Mouse (Mus musculus) kidney, postnatal 10 days (tissue): Measurements from ENCODE around the gene Atg4d.
A peak's percentile ranks its signal among the peaks of the same experiment; 100 is the strongest.
"Not testable (repeated sequence)": the region's sequence is repeated elsewhere in the genome, so short reads cannot be mapped to it uniquely, and the experiment has no call there.

ENCODE experiments used
- DNase-seq: peaks from one replicate; pipeline ENCODE4 v3.0.0; 2021; ENCODE audit warnings: mixed read lengths

The Atg4d gene

DNA sequence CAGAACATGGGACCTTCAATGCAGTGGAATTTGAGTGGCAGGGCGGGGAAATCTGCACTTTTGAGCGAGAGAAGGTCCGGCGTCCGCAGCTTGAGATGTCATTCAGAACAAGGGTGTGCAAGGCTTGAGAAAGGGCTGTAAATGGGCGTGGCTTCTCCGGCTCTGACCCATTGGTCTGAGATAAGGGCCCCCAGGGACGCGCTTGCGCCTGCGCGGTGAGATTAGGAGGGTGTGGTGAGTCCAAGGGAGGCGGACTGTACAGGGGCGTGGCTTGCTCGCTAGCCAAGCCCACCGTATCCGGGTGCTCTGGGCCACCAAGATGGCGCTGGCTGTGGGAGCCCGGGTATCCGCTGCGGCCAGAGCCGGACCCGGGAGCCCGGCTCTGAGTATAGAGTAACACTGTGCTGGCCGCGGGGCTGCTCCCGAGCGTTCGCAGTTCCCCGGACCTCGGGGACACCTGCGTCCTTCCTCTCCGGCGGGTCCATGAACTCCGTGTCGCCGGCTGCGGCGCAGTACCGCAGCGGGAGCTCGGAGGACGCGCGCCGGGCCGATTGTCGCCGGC, at the start of gene Atg4d:
TSS of gene Atg4d (plus strand) at position 294 of the 562 bp plus-strand sequence.
- DNase-seq = peak; percentile 99

- peak; percentile 42 for DNase-seq
Observed at GRCm38 (mm10) chr9:21216050-21216841, 48.8 kb upstream of the Atg4d start.

DNA sequence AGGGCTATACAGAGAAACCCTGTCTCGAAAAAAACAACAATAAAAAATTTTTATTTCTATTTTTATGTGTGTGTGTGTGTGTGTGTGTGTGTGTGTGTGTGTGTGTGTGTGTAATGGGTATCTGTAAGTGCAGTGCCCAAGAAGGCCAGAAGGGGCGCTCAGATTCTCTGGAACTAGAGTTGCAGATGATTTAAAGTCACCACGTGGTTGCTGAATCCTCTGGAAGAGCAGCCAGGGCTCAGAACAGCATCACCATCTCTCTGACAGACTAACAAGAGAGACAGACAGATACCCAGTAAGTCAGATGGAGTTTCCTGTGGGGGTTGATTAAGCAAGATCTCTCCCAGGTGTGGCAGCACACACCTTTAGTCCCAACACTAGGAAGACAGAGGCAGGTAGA, 45.3 kb upstream of the Atg4d start:
- DNase-seq = peak; percentile 39

DNA sequence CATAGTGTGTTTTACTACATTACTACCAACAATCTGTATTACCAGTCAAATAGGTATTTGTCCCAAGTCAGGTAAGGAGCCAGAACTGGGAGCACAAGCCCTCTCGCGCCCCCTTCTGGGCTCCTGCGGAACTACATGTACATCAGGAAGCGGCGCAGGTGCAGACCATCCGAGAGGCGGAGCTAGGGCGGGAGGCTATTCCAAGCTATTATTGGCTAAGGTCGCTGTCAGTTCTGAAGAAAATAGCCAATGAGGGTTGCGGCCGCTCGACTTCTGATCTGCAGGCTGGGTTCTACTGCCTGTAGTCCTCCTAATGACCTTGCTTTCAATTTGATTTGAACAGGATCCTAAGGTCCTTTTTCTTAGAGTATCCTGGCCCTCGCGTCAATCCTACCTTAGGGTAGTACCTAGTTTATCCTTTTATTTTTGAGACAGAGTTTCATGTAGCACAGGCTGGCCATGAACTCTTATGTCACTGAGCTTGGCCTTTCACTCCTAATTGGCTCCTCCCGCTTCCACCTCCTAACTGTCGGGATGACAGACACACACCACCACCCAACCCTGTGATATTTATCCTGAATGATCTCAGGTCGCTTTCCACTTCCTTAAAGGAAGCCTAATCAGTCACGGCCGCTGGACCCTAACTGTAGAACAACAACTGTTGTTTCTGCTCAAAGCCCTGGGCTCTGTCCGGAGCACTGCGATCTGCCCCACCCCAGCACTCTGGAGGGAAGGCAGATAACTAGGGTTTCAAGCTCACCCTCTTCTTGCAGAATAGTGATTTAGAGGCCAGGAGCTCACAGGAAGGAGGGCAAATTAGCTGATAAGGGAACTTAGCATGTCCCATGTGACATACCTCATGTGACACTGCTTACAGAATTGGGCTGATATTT, 44.4 kb upstream of the Atg4d start:
- peak; percentile 94 for DNase-seq

DNA sequence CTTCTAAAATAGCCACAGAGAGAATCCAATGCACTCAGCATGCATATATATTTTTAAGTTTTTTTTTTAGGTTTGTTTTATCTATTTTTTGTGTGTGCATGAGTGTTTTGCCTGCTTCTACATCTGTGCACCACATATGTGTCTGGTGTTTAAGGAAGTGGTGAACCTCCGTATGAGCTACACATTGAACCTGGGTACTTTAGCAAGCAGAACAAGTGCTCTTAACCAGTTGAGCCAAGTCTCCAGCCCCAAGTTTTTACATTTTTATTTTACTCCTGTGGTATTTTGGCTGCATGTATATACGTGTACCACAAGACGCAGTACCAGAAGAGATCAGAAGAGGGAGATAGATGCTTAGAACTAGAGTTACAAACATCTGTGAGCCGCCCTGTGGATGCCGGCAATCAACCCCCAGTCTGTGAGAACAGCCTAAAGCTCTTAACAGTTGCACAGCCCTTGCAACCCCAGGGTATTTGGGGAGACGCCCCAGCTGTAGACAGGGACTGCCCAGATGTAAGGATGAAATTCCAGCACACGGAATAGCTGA, 43.6 kb upstream of the Atg4d start:
- peak; percentile 40 for DNase-seq

- DNase-seq = not testable (repeated sequence)
Observed at GRCm38 (mm10) chr9:21223490-21223889, 41.6 kb upstream of the Atg4d start.

- no peak for DNase-seq
Observed at GRCm38 (mm10) chr9:21223906-21224305, 41.2 kb upstream of the Atg4d start.

DNA sequence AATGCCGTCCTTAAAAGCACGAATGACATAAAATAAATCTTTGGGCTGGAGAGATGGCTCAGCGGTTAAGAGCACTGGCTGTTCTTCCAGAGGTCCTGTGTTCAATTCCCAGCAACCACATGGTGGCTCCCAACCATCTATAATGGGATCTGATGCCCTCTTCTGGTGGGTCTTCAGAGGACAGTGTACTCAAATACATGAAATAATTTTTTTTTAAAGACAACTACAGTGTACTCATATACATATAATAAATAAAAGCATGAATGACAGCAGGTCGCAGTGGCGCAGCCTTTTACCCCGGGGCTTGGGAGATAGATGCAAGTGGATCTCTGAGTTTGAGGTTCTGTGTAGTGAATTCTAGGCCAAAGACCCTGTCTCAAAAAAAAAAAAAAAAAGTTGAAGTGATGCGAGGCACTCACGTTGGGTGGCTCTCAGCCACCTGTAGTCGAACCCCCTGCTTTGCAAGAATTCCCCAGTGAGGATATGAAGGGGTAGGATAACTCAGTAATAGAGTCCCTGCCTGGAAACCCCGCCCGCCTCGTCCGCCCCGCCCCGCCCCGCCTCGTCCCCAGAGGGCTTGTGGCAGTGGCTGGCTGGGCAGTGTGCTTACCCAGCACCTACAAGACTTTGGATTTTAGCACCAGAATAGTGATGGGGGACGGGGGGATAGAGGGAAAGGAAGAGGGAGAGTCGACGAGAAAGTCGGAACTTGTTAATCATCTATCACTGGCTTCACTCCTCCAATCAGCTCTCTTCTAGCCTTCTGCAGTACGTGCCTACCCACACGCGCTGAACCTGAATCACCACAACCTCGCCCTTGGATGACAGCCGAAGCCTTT, 40.3 kb upstream of the Atg4d start:
- peak; percentile 67 for DNase-seq

DNA sequence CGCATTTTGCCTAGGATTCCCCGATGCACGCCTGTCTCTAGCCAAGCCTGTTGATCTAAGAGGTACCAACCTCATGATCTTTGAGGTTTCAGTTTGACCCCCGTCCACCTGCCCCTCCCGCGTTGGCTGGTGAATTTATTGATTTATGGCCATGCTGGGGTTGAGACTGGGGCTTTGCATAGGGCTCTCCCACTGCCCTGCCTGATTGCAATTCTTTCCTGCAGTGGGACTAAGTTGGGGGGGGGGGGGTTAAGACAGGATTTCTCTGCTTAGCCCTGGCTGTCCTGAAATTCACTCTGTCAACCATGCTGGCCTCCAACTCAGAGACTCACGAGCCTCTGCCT, 39.7 kb upstream of the Atg4d start:
- DNase-seq = no peak

DNA sequence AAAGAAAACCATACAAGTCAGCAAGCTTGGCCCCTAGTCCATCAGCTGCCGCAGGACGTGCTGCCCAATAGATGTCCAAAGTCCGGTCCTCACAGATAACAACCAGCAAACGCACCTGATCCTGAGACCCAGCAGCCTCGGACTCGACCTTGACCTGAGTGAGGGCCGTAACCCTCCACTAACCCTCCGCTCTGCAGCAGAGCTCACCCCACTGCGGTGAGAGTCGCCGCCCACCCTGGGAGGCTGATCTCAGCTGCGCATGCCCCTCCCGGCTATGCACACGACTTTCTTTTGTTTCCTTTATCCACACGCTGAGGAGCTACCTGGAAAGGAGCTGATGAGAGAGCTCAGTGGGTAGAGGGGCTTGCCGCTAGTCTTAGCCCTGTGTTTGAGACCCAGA, 37.8 kb upstream of the Atg4d start:
- no peak for DNase-seq

- DNase-seq = no peak
Observed at GRCm38 (mm10) chr9:21231551-21231950, 33.5 kb upstream of the Atg4d start.

GRCm38 (mm10) chr9:21232867-21233266, 32.2 kb upstream of the Atg4d start:
- DNase-seq = no peak

DNA sequence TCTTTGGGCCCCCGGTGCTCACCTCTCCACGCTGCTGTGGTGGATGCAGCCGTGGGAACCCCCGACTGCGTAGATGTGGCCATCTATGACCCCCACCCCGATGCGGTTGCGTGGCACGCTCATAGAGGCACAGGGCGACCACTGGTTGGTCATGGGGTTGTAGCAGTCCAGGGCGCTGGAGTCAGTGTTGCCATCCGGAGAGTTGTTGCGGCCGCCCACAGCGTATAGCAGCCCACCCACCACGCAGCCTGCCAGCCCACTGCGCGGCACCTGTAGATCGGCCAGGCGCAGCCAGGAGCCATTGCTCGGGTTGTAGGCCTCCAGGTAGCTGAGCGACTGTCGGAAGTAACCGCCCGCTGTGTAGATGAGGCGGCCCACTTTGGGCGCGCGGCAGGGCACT, 31.7 kb upstream of the Atg4d start:
- no peak for DNase-seq

GRCm38 (mm10) chr9:21233805-21234204, 31.3 kb upstream of the Atg4d start:
- DNase-seq = no peak

GRCm38 (mm10) chr9:21235341-21235740, 29.8 kb upstream of the Atg4d start:
- no peak for DNase-seq

GRCm38 (mm10) chr9:21236991-21237367, 28.1 kb upstream of the Atg4d start:
- no peak for DNase-seq

DNA sequence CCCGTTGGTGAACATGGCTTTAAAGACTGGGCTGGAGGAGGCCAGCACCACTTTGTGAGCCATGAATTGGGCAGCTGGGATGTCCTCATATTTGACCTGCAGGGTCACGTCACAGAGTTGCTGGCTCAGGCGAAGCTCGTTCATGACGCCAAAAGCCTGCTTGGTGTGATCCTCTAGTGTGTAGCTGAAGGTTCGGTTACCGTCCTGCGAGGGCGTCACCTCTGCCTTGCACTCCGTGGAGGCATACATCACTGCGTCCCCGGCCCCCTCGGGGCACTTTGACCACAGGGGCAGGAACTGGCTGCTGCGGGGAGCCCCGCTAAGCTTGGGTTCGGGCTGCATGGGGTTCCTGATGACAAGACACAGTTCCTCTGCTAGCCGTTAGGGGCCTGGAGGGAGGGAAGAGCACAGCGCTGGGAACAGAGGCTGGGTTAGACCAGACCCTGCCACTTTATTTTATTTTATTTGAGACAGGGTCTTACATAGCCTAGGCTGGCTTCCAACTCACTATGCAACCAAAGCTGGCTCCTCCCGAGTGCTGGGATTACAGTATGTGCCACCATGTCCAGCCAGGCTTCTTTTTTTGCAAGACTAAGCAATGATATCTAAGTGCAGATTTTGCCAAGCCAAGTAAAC, 27.6 kb upstream of the Atg4d start:
- DNase-seq = peak; percentile 44

GRCm38 (mm10) chr9:21238004-21238732, 26.9 kb upstream of the Atg4d start:
- DNase-seq = peak; percentile 35

- peak; percentile 91 for DNase-seq
Observed at GRCm38 (mm10) chr9:21238733-21239464, 26.2 kb upstream of the Atg4d start, which contains the start of gene Keap1. Keap1 (minus strand) TSS chr9:21239361.

GRCm38 (mm10) chr9:21239465-21239848, 25.6 kb upstream of the Atg4d start:
- DNase-seq = no peak
